Mouse (Mus musculus): ENCODE measurements around the gene Kif17.

DNA sequence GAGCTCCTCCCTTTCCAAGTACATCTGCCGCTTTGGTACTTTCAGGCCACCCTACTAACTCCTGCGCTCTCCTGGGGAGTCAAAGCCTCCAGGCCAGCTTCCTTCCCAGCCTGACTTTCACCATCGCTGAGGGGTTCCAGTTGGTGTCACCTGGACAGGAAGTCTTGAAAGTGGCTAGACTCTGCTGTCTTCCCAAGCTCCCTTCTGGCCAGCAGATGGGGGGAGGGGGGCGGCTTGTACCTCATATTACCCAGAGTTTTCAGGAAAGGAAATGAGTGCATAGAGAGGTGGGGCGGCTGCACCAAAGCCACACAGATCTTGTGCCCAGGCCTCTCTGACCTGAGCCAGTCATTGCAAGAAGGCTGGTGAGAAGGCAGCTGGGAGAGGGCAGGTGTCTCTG, 2.0 kb downstream of the Kif17 start:
- no peak for TF ChIP-seq CTCF (IDR thresholded peaks at IDR 0.05; ENCODE audit: borderline replicate concordance, extremely low read depth, insufficient read depth, insufficient read length)
- TF ChIP-seq POLR2A (IDR thresholded peaks at IDR 0.05; ENCODE audit: borderline replicate concordance, extremely low read depth, insufficient read depth, insufficient read length, poor library complexity, severe bottlenecking) = no peak

Data from brain, embryonic 14.5 days (tissue).